Mouse (Mus musculus) retina, postnatal 7 days (tissue): ENCODE data around the gene Insl5.
A peak's percentile ranks its signal among the peaks of the same experiment; 100 is the strongest.

Experiments used
- DNase-seq: peaks from one replicate; pipeline ENCODE4 v3.0.0-alpha.2; 2012; ENCODE audit warnings: low read depth, low spot score

Insl5 gene

GRCm38 (mm10) chr4:102990016-102990415, 36.6 kb downstream of the Insl5 start:
- DNase-seq: no peak

DNA sequence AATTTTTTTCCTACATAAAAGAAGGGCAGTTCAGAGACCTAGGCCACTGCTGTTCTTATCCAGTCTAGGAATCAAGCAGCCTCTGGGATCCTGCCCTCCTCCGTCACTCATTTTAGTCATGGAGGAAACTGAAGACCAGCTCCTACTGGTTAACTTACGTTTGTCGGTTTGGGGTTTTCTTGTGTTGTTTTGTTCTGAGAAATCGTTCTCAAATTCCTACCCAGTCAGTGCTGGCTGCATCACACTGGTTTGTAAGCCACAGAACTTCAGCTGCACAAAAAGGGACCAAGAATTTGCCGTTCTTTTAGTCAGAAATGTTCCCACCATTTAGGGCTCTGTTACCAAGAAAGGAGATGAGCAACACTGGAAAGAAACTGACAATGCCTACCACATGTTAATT, 37.3 kb downstream of the Insl5 start:
- no peak for DNase-seq

- no peak for DNase-seq
Observed at GRCm38 (mm10) chr4:102988526-102988925, 38.1 kb downstream of the Insl5 start.

DNA sequence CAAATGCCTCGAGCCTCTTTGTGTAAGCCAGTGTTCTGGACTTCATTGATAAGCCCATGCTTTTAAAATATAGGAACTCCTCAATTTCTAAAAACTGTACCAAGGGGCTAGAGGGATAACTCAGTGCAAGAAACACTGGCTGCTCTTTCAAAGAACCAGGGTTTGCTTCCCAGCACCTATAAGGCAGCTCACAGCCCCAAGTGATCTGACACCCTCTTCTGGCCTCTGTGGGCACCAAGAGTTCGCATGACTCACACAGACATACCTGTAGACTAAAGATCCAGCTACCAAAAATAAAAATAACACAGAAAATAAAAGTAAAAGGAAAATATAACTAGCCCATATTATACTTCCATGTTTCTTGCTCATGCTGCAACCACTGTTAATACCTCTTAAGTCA, 38.9 kb downstream of the Insl5 start:
- no peak for DNase-seq

DNA sequence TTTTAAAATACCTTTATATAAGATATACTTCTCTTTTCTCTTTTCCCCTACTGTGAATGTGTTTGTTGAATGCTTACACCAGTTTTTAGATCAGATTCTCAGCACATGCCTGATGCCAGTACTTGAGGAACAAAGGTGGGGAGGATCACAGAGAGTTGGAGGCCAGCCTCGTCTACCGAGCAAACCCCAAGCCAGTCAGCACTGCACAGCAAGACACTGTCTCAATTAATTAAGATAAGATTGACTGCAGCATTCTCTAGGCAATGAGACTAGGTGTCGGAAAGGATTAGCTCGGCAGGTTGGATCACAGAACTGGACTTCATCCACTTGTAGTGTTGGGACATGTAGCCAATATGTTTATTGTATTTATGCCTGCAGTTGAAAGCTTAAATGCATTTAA, 39.3 kb downstream of the Insl5 start:
- DNase-seq: no peak

DNA sequence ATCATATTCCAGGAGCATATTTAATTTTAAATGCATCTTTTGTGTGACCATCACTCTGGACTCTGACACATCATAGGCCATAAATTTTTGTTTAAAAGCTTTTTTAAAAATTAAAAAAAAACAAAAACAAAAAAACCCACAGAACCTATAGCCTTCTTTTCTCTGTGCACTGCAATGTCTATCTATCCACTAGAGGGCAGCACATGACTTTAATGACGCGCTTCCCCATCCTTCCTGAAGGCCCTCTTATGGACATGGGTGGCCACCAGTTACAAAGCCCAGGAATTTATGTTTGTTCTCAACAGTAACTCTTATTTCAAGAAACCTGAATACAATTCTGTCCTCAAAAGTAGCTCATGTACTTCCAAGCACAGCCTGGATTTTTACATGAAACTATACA, 39.7 kb downstream of the Insl5 start:
- peak; percentile 67 for DNase-seq

- DNase-seq: no peak
Observed at GRCm38 (mm10) chr4:102986173-102986572, 40.5 kb downstream of the Insl5 start.

DNA sequence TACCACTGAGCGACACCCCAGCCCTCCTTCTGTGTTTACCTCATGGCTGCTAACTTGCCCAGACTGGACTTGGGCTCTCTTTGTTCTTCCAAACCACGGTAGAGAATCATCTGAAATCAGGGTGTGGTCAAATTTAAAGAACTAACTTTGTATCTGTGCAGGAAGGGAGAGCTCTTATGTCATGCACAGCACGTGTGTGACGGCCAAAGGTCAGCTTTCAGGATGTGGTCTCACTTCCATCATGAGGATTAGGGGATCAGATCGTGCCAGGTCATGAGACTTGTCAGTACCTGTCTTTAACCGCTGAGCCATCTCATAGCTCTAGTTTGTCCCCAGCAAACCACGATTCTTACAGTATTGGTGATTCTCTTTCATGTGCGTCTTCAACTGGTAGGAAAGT, 44.9 kb downstream of the Insl5 start:
- DNase-seq: no peak

GRCm38 (mm10) chr4:102979385-102979784, 47.3 kb downstream of the Insl5 start:
- no peak for DNase-seq

DNA sequence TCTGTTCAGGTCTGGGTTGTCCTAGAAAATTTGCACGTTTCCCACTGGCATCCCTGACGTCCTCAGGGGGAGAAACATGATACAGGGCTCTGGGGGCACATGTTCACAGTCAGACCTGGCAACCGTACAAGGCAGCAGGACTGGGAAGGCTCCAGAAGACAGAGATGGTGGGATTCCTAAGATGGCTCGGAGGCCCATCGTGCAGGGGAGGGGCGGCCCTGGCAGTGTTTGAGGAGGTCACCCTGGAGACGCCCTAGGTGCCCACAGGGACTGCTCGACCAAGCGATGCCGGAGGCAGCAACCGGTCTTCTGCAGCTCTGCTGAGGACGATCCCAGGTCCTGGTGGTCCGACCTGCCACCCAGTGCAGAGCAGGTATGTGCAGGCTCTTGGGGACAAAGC, 48.2 kb downstream of the Insl5 start, which contains the start of gene Tctex1d1:
Tctex1d1 (plus strand) TSS at position 167 of the 400 bp plus-strand sequence.
- no peak for DNase-seq

DNA sequence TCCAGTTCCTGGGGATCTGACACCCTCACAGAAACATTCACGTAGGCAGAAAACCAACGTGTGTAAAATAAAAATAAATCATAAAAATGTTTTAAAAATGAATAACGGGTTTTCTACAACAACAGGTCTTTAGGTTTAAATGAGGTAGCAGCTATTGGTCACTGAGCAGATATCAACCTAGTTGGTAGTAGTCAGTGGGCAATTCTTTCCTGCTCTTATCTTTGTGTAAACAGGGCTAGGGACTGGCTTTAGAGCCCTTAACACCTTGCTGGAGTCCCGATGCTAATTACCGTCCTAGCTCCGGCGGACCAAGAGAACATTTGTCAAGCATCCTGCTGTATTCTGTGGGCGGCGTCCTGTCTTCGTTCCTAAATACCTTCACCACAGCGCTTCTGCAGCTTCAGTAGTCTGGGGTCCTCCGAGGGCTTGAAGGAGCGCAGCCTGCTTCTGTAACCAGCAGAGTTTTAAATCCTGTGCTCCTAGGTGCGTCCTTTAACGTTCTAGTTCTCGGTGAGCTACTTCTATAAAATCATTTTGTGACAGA, 48.8 kb downstream of the Insl5 start:
- DNase-seq: no peak

- DNase-seq: no peak
Observed at GRCm38 (mm10) chr4:102976290-102977275, 50.1 kb downstream of the Insl5 start.

DNA sequence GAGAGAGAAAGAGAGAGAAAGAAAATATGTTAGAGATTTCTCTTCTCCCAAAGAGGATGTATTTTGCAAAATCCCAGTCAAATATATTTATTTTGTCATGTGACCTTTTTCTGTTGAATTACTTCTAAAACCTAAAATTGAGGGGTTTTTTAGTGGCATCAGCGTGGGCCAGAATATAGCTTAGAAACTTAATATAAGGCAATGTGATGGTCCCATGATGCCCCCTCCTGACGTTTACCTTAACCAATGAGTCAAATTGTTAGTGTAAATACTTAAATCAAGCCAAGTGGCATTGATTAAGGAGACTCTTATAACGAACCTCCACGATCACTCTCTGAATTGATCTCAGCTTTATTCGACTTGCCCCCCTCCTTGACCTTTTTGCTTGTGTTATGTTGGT, 52.5 kb downstream of the Insl5 start:
- DNase-seq: no peak

DNA sequence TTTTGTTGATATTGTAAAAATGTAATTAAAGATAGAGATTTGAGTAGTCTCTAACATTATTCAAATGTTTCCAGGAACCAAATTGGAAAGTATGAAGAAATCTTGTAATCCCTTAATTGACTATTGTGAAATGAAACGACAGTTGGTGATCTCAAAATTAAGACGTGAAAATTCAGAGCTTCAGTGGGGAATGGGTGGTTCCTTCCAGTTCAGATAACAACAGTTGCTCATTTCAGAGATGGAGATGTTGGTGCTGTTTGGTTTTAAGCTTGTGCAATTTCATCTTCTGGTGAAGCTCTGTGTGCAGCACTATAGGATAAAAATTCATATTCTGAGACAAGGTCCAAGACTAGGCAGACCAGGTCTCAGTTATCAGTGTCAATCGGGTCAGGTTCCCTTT, 54.6 kb downstream of the Insl5 start:
- DNase-seq: no peak

DNA sequence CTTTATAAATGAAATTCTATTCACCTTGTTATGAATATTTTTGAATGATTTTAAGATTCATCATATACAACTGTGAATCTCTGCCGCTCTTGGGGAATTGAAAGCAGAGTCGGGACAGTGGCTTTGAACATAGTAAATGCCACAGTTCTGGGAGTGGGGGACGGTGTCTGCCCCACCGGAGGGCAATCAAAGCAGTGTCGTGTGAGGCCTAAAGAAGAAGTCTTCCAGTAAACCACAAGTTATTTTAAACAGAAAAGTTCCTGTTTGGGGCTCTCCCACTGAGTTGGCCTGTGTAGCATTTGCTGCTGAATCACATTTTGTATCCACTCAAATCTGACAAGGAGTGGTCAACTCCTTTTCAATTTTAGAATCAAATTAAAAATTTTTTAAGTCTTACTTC, 55.5 kb downstream of the Insl5 start:
- no peak for DNase-seq

GRCm38 (mm10) chr4:102969599-102969998, 57.0 kb downstream of the Insl5 start:
- no peak for DNase-seq
